ENCODE assay signal across 8 mouse cellular contexts in the genomic region with DNA sequence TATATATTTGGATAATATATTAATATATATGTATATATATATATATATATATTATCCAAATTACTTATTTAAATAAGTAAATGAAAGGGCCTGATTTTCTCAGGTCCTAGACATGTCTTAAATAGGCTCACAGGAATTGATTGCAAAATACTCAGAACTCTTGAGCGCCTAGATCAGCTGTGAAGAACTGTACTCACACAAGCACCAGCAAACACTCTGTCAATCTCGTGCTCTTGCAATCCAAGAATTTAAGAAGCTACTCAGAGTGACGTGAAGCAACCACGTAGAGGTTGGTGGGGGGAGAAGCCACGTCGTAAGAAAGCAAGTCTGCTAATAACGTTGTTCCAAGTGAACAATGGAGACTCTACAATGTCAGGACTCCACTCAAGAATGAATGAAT.
"Had no signal": no experiment of that assay in that cellular context is flagged by ENCODE, and none has a peak within 500 bp of the region (broad histone marks: within the 10 kb centered on the region; RNA-seq: fewer than 3 reads in every experiment).

No protein-coding gene starts in this region.

- DNase-seq: kidney, adult 2 months; kidney, postnatal 25 days; layer of hippocampus, adult 9-11 months; liver, postnatal 0 days; midbrain, embryonic 14.5 days; thymus, adult 2 months; thymus, postnatal 14 days; thymus, postnatal 4 days had no signal
